Mouse (Mus musculus) testis, adult 2 months (tissue): Measurements from ENCODE around the gene Mboat7.

Experiments
- CTCF ChIP-seq: fragments of 200-500 bp; IDR thresholded peaks from 2 replicates; pipeline ENCODE4 v1.5.1; 2012; ENCODE audit warnings: low read depth, mild to moderate bottlenecking, inconsistent platforms, low read length, moderate library complexity; ENCODE audit not compliant: control insufficient read depth, insufficient read depth, insufficient replicate concordance
- POLR2A ChIP-seq: fragments of 200-500 bp; IDR thresholded peaks from 2 replicates; pipeline ENCODE4 v1.6.1; 2012; ENCODE audit warnings: low read depth, mild to moderate bottlenecking, inconsistent platforms, low read length, moderate library complexity; ENCODE audit not compliant: control insufficient read depth

DNA sequence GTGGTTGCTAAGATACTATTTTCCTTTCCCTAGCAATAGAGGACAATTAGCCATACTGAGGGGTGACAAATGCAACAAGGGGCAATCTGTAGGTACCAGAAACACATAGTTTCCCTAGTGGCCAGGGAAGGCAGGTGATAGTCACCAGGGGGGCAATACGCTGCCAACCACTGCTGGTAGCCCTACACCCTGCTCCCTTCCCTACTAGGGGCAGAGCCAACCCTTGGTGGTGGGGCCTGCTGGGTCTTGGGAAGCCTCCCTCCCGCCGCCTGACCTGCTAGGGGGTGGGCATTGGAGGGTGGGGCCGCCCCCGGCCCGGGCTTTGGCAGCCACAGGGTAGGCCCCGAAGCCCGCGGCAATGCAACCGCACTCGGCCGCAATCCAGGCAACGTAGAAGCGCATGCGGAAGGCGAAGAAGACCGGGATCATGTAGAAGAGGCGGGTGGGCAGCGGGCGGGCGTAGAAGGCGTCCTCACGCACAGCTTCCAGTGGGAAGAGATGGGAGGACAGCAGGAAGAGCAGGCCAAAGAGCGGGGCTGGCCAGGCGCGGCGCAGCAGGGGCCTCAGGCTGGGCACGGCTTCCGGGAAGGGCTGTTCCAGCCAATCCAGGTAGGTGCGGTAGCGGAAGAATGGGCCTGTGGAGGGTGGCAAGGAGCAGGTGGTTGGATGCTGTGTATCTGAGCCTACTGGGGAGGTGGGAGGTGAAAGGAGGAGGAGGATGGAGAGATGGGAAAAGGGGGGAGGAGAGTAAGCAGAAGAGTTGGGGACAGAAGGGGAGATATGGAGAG lies 7.7 kb downstream of the Mboat7 start:
- TF ChIP-seq CTCF (no peak), POLR2A (no peak)
